Mouse (Mus musculus) ES-E14 (cell line): Measurements from ENCODE around the gene Gpld1.

Source experiments
- HCFC1 ChIP-seq: IDR thresholded peaks from 2 replicates; pipeline ENCODE4 v1.6.1; 2012; ENCODE audit warnings: low read length, inconsistent platforms, borderline replicate concordance; ENCODE audit not compliant: insufficient read depth
- MAFK ChIP-seq: IDR thresholded peaks from 2 replicates; pipeline ENCODE4 v1.6.1; 2014; ENCODE audit warnings: mild to moderate bottlenecking, low read depth, low read length, inconsistent platforms; ENCODE audit not compliant: insufficient read depth
- ZNF384 ChIP-seq: IDR thresholded peaks from 2 replicates; pipeline ENCODE4 v1.6.1; 2012; ENCODE audit warnings: low read depth, low read length, inconsistent platforms

GRCm38 (mm10) chr13:24913576-24913975 is 29.4 kb upstream of the Gpld1 start:
- TF ChIP-seq MAFK: no peak
- no peak for TF ChIP-seq HCFC1
- TF ChIP-seq ZNF384: no peak
